Mouse (Mus musculus) heart, adult 2 months (tissue): ENCODE results near the gene Kank1.

Source experiments
- CTCF ChIP-seq: fragments of 200-600 bp; IDR thresholded peaks from 2 replicates; pipeline ENCODE4 v1.8.1; 2022; ENCODE audit warnings: antibody characterized with exemption, mild to moderate bottlenecking, moderate library complexity
- EP300 ChIP-seq: fragments of 200-500 bp; IDR thresholded peaks from 2 replicates; pipeline ENCODE4 v1.6.1; 2011; ENCODE audit warnings: low read depth, low read length, control low read depth; ENCODE audit not compliant: insufficient read depth
- POLR2A ChIP-seq: fragments of 200-500 bp; IDR thresholded peaks from 2 replicates; pipeline ENCODE4 v1.6.1; 2011; ENCODE audit warnings: mild to moderate bottlenecking, low read depth, low read length, control low read depth; ENCODE audit not compliant: insufficient read depth

GRCm38 (mm10) chr19:25446683-25447082 is 209.9 kb downstream of the Kank1 start:
- no peak for TF ChIP-seq POLR2A
- TF ChIP-seq CTCF = no peak
- TF ChIP-seq EP300 = no peak
